Mouse (Mus musculus): Measurements from ENCODE around the gene Kcnk5.
A peak's percentile ranks its signal among the peaks of the same experiment; 100 is the strongest.

Kcnk5 gene

DNA sequence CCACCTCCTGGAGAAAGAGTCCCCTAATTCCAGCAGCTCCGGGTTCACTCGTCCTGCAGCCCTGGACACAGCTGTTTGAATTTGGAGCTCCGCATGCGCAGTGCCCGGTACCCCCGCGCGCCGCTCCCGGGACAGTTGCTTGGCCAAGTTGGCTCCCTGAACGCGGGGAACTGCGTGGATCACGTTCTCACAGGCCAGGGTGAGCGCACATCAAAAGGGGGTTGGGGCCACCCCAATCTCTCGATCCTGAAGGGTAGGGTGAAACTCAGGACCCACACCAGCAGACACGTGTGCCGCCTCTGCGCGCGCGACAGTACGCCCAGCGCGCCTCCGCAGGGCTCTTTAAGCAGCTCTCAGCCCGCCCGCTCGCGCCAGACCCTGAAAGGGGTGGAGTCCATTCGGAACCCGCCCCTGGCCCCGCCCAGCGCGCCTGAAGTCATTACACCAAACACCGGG lies at the start of gene Kcnk5:
Gene Kcnk5 (minus strand): TSS at position 344 of the 456 bp plus-strand sequence.
- DNase-seq (ENCODE audit: low spot score) = peak; percentile 91

DNA sequence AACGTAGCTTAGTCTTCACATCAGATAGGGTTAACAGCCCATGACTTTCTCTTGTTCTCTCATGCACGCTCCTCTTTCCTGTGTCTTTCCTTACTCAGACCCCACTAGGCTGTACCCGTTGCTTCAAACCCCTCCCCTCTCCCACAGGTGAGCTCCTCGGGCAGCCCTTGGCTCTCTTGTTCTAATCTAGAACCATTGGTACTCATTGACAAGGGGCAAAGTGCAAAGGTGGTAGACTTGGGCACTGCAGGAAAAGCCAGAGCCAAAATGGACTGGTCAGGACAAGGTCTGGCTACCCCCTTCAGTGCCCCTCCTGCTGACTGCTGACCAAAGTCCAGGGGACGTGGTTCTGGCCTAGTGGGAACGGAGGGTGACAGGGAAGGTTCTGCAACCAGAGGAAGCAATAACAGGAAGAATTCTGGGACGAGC lies 48.5 kb upstream of the Kcnk5 start:
- no peak for DNase-seq (ENCODE audit: low spot score)

DNA sequence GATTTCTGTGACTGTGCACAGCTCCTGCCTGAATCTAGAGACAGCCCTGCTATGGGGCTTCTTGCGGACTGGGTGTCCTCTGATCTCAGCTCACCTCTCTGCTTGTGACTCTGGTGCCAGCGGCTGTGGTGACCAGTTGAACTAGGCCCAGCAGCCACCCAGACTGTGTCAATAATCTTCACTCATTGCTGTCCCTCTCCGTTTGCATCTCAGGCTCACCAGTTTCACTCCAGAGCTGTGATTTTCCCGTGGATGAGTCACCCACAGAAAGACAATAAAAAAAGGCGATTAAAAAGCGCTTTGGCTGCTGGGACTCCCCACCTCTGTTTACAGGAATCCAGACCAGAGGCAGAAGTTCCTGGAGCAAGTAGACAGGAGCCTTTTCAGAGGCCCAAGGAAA lies 47.8 kb upstream of the Kcnk5 start:
- no peak for DNase-seq (ENCODE audit: low spot score)

DNA sequence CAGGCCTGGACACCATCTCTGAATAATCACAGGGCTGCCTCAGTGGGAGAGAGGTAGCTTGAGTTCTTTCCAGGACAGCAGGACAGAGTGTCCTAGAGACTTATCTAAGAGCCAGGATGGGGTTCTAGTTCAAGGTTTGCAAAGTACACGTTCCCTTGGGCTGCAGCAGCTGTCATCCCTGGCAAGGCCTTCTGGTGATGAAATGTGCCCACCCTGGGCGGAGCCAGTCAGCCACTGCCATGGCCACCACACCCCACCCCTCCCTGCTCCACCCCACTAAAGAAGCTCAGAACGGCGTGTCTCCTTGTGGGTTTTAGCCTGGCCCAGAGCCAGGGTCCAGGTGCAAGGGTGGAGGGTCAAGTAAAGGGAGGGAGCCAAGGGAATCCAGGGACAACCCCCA lies 46.7 kb upstream of the Kcnk5 start:
- DNase-seq (ENCODE audit: low spot score) = no peak

DNA sequence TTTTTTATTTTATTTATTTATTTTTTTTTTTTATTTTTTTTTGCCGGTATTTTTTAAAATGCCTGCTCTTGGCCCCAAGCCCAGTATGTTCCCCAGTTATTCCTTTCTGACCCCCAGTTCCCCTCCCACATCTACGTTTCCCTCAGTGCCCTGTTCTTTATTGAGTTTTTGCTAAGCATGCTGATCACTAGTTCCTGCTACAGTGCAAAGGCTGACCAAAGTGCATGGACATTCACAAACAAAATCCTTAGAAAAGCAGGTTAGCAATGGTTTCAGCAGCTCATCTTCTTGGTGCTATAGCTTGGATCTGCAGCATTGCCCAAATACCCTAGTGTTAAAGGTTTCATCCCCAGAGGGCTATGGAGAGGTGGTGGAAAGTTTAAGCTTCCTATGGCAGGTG lies 45.4 kb upstream of the Kcnk5 start:
- DNase-seq (ENCODE audit: low spot score) = no peak

DNA sequence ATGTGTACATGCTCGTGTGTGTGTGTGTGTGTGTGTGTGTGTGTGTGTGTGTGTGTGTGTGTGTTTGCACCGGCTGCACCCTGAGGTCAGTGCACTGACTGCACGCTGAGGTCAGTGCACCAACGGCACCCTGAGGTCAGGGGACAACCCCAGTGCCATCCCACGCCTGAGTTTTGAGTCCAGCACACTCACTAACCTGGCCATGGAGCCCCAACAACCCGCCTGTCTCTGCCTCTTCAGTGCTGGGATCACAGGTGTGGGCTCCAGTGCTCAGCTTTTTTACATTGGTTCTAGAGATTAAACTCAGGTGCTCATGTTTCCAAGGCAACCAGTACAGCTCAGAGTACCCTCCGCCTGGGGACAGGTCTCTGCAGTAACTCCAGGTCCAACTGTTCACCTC lies 44.9 kb upstream of the Kcnk5 start:
- DNase-seq (ENCODE audit: low spot score) = no peak

DNA sequence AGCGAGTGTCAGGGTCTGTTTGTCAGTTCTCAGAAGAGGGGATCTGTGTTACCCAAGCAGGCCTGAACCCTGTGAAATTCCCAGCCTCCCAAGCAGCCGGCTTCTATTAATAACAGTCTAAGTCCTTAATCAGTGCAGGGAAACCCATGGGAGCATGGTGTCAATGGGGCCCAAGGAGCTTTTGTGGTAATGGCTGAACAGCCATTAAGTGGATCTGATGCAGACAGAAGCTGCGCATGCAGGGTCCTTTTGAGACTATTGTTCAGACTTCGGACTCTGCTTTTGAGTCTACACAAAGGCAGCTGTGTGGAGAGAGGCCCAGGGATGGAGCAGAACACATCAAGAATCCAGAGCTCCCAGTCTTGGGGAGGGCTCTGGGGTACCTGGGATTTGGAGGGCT lies 43.9 kb upstream of the Kcnk5 start:
- DNase-seq (ENCODE audit: low spot score) = no peak

DNA sequence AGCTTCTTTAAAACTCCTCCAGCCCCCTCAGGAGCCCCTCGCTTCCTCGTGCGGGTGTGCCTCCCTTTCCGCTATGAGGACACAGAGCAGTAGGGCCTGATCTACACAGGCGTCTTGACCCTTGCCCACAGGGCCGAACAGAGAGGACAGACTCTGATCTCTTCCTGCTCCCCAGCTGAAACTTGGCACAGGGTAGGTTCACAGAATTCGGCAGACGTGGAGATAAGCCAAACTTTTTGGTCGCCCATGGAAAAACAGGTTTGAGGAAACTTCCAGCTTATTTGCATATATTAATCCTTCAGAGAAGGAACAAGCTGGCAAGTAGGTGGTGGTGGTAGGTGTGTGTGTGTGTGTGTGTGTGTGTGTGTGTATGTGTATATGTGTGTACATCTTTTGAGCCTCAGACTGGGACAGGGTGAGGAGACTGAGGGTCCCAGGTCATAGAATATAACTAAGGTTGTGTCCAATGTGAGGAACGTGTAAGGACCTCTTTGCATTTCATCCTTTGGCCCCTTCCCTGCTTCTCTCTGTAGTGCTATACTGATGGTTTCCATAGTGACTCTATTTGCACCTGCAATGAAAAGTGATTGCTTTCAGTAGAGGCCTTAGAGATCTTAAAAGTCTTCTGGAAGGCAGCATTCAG lies 43.1 kb upstream of the Kcnk5 start:
- DNase-seq (ENCODE audit: low spot score) = no peak

DNA sequence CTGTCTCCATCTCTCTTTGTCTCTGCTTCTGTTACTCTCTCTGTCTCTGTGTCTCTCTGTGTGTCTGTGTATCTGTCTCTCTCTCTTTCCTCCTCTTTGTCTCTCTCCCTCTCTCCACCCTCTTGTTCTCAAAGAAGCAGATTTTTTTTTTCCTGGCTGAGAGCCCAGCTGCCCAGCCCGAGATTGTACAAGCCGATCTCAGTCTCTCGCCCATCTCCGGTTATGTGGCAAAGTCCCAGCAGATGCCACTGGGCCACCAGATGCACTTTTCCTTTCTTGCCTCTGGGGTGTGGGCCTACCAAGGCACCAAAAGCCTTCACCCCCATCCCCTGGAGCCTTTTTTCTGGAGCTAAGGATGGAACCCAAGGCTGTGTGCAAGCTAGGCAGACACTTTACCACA lies 42.6 kb upstream of the Kcnk5 start:
- DNase-seq (ENCODE audit: low spot score) = no peak

DNA sequence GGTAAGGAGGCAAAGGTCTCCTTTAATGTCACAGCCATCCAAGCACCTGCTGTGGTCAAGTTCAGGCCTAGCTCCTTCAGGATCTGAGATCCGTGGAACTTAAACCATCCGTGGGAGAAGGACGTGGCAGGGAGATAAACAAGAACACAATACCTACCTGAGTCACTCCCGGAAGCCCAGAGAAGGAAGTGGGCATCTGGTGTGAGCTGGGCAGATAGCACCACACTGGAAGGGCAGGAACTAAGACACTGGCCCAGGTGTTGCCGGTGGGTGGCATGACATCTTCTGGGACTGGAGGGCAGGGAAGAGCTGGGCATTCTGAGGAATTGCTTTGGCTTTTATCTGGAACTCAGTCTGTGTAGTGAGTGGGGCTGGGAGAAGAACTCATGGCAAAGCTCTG lies 41.6 kb upstream of the Kcnk5 start:
- no peak for DNase-seq (ENCODE audit: low spot score)

DNA sequence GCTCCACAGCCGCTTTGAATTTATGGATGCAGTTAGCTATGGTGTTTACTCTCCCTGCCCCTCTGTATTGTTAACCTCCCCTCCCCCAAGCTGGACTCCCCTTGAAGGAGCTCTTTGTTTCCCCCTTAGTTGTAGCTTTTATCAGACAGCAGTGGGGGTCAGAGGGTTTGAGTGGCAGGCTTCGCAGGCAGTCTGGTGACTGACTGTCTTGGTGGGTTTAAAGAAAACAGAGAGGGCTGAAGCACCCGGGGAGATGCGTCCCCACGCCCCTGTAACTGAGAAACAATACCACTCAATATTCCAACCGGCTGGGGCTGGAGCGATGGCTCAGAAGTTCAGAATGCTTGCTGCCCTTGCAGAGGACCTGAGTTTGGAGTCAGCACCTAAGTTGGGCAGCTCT lies 39.5 kb upstream of the Kcnk5 start:
- no peak for DNase-seq (ENCODE audit: low spot score)

DNA sequence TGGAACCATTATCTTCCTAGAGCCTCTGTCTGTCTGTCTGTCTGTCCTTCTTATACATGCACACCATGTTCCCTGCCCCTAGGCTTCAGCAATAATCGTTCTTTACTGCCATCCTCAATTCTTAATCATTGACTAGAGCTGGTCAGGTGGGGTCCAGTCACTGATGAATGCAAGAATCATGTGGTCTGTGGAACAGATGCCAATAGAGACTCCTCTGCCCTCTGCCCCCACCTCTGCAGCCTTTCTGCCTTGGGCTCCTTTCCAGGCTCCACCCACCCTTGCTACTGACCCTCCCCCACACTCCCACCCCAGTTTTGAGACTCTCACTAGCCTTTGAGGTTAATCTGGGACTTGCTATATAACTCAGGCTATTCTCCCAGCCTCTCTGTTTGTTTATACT lies 38.2 kb upstream of the Kcnk5 start:
- no peak for DNase-seq (ENCODE audit: low spot score)

DNA sequence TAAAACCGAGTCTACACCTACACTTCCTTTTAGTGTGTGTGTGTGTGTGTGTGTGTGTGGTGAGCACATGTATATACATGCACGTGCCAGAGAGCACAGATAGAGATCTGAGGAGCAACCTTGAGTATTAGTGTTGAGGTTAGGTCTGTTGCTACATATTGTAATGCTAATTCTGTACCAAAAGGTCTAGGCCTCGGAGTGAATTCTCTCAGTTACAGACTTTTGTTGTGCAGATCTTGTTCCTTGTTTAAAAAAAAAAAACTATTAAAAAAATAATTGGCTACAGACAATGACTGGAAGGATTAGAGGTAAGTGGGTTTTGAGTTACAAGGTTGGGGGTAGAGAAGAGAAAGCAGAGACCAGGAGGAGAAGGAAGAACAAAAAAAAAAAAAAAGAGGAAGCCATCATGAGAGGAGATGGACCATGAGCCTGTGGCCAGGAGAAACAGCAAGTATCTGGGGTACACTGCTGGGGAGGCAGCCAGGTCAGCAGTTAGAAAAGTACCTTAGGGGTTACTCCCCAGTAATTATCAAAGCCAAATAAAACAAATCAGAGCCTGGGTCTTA lies 35.8 kb upstream of the Kcnk5 start:
- no peak for DNase-seq (ENCODE audit: low spot score)

DNA sequence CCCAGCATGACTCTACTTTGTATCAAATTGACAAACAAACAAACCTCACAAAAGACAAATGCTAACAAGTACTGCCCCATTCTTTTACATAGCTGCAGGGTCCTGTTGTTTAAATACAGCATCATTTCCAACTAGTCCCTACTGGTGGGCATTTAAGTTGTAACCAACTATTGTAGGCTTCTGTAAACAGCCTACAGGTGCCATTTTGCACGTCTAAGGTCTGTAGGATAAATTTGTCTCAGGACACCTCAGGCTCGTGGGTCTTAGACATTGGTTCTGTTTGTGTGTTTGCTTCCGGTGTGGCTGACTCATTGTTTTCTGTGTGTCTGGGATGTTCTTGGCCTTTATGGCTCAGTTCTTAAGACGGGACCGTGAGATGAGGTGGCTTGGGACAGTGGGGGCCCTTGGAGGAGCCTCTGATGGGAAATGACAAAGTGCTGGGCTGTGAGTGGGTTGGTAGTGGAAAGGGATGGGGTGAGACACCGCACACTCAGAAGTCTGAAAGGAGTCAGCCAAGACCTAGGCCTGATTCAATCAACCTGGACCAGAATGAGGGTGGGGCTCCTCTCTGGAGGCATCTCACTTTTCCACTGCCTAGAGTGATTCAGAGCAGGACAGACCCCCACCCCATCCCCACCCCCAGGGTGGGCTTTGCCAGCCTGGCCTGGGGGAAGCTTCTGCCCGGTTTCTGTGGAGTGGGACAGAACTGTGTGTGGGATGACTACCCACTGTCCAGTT lies 35.1 kb upstream of the Kcnk5 start:
- DNase-seq (ENCODE audit: low spot score) = no peak

DNA sequence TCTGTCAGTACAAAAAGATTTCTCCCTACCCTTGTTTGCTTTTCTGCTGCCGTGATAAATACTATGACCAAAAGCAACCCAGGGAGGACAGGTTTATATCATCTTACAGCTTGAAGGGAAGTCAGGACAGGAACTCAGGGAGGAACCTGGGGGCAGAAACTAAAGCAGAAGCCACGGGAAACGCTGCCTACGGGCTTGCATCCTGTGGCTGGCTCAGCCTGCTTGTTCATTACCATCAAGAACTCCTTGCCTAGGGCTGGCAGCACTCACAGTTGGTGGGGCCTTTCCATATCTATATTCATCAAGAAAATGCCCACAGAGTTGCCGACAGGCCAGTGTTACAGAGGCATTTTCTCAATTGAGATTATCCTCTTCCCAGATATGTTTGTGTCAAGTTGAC lies 34.2 kb upstream of the Kcnk5 start:
- no peak for DNase-seq (ENCODE audit: low spot score)

DNA sequence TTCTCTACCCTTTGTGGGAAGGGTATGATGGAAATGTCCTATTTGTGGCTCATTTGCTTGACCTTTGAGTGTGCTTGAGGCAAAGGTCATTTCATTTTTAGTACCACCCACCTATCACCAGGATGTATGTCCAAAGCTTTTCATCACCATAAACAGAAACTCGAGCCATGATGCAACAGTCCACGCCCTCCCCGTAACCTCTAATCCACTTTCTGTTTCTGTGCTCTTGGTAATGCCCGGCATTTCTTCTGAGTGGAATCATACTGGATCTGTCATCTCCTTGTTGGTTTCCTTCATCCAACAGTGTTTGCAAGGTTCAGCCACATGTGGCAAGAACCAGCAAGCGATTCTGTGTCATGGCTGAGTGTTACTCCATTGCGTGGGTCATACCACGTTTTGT lies 32.5 kb upstream of the Kcnk5 start:
- DNase-seq (ENCODE audit: low spot score) = no peak

DNA sequence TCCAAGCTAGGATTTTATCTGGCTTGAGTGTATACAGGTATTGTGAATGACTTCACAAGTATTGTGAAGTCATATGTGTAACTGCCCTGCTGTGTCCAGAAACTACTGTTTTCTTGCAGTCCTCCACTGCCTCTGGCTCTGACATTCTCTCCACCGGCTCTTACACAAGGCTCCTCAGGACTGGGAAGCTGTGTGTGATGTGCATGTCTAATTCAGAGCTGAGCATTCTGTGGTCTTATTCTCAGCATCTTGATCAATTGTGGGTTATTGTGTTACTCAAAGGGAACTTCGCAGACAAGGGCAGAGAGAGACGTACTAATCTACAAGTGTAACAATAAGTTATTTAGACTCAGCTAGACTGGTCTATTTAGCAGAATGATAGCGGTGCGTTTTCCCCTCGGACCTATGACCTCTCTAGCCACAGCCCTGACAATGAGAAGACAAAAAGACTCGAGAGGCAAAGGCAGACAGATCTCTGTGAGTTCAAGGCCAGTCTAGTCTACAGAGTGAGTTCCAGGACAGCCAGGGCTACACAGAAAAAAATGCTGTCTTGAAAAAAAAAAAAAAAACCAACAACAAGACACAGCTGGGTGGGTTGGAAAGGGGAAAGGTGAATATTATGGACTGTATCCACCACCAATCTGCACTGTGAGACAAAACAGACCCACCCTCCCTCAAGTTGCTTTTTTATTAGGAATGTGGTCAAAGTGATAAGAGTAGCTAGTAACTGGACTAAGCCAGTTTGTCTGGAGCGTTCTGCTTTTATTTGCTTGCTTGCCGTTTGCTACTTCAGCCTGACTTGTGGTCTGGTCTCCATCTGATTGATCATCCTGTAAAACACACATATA lies 30.4 kb upstream of the Kcnk5 start:
- DNase-seq (ENCODE audit: low spot score) = no peak

DNA sequence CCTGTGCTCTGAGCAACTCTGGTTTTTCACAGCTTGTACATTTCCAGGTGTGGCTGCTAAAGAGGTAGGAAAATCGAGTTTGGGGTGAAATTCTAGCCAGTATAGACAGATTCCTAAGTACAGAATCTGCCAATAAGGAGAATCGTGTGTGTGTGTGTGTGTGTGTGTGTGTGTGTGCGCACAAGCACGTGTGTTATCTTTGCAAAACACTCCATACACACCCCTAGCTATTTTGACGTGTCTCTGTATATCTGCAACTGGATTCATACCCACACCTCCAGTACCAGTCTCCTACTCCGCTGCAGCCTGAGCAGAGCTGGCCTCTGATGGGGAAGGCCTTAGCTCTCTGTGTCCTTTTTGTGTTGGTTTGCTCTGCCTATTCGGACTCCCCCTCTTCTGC lies 28.3 kb upstream of the Kcnk5 start:
- DNase-seq (ENCODE audit: low spot score) = no peak

DNA sequence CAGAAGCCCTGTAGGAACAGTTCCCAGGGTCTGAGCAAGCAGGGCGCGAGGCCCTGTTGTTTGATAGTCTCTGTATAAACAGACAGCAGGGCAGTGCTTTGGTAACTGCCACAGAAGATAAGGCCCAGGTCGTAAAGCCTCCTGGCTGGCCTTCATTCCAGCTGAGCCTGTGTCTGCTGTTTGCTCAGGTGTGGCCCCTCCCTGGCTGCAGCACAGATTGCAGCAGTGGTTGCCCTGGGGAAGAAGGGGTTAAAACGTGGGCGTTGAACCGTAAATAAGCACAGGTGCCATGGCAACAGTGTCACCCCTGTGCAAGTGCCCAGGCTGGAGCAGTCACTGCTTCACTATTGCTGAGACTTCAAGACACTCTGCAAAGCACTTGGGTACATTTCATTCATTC lies 26.8 kb upstream of the Kcnk5 start:
- peak; percentile 46 for DNase-seq (ENCODE audit: low spot score)

DNA sequence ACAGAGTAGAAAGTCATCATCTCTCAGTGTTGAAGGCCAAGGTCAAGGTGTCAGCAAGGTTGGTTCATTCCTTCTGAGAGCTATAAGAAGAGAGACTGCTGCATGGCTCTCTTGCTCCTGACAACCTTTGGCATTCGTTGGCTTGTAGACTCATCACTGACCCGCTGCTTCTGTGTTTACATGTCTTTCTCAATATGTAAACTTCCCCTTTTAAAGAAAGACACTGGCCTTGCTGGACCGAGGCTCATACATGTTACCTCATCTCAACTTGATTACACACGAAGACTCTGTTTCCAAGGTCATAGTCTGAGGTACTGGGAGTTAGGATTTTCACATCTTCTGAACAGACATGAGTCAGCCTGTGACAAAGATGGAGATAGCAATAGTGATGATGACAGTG lies 24.1 kb upstream of the Kcnk5 start:
- no peak for DNase-seq (ENCODE audit: low spot score)

DNA sequence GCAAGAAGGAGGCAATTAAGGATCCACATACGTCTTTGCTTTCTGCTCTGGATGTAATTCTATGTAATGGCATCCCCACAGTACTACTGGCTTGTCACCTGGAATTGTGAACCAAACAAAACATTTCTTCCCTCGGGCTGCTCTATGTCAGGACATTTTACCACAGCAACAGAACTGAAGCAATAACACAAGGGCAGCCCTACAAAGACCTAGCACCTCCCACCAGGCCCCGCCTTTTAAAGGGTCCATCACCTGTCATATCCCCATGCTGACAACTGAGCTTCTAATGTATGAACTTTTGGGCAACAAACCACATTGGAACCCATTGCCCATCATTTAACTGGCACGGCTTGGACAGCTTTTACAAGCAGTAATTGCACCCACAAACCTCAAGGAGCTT lies 21.7 kb upstream of the Kcnk5 start:
- no peak for DNase-seq (ENCODE audit: low spot score)

DNA sequence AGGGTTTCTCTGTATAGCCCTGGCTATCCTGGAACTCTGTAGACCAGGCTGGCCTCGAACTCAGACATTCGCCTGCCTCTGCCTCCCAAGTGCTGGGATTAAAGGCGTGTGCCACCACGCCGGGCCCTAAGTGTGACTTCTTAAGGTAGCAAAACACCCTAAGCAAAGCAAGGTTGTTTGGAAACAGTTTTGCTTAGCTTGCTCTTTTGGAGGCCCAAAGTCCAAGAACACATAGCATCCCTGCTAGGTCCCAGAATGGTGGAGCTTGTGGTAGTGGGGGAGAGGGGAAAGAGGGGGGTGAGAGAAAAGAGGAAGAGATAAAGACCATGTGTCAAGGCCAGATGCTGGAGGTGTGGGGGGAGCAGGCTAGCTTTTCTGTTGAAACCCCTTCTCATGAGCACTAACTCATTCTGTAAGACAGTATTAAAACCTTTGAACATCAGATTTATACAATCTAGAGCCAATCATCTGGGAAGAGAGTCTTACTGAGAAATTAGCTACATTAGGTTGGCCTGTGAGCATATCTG lies 21.1 kb upstream of the Kcnk5 start:
- no peak for DNase-seq (ENCODE audit: low spot score)

All from urinary bladder, postnatal 25 days (tissue).